In the genomic region with DNA sequence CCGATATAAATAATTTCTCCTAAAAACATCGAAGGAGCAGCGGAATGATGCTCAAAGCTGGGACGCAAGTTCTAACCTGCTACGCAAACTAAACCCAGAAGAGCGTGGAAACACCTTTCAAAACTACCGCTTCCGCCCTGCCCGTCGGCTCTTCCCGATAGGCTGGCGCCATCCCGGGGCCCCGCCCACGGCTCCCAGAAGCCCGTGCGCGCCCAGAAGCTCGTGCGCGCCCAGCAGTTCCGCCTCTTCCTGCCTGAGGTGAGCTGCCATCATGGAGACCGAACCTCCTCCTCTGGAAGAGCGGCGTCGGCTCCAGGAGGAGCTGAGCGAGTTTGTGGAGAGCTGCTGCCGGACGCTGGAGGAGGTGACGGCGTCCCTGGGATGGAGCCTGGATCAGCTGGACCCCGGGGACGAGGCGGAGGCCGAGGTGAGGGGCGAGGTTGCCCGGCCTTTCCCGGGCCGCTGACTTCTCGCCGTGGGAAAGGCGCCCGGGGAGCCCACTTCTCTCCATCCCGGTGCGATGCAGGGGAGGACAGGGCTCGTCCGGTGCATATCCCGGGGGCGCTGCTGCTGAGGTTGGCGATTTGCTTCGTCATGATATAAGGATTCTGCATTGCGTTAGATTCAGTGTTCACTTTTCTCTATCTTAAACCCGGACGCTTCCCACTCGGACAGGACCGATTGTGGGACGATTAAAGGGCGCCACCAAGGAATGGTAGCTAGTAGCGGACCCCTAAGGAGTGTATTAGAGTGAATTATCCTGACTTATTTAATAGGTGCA, we compare ENCODE assay signal across 8 mouse cellular contexts. TPM values are rescaled to one million over a fixed set of nuclear protein-coding genes. Genes with fewer than 3 reads are reported as not detected.
A peak's percentile ranks its signal among the peaks of the same experiment; 100 is the strongest.
DNase-seq lines count a peak whose midpoint lies in the region; ATAC-seq and TF ChIP-seq lines count a peak whose summit lies in the region.

A gene (plus strand): TSS at position 237 of the 781 bp plus-strand sequence.

- no peaks in the 10 kb centered on the region for H3K27me3 ChIP-seq in hindbrain, postnatal 0 days (ENCODE audit: insufficient read depth, low read length)

- 0 out of 2 replicates have a peak, but pooled peaks cover 3% of the 10 kb centered on the region for H3K4me1 ChIP-seq in hindbrain, postnatal 0 days (ENCODE audit: insufficient read depth, low read length)

- H3K9ac ChIP-seq in hindbrain, postnatal 0 days (replicated peaks; ENCODE audit: low read length): peak within 1 kb of the TSS; percentile 80

- TF ChIP-seq CTCF in gastrocnemius, adult 2 months (IDR thresholded peaks at IDR 0.05): no peak
- TF ChIP-seq CTCF in hindbrain, postnatal 0 days (IDR thresholded peaks at IDR 0.05; ENCODE audit: low read depth): no peak
- TF ChIP-seq CTCF in left cerebral cortex, adult 2 months (IDR thresholded peaks at IDR 0.05): no peak

- DNase-seq in ZHBTc4 (ENCODE audit: low read depth, low spot score): peak; percentile 97
- peak; percentile 93 for DNase-seq in gastrocnemius, adult 2 months
- peak; percentile 96 for DNase-seq in hindbrain, postnatal 0 days (ENCODE audit: low spot score)
- peak; percentile 88 to 91 for DNase-seq in left cerebral cortex, adult 2 months (ENCODE audit: extremely low spot score in 1 of 2, low spot score in 2 of 2)
- DNase-seq in right cerebral cortex, adult 2 months (ENCODE audit: low spot score in 2 of 2): peak; percentile 88 to 90
- peak; percentile 90 for DNase-seq in urinary bladder, postnatal 14 days (ENCODE audit: low spot score)

- no peaks in the 10 kb centered on the region for H3K9me3 ChIP-seq in hindbrain, postnatal 0 days (ENCODE audit: low read length)

- H3K27ac ChIP-seq in gastrocnemius, adult 2 months: peak within 1 kb of the TSS; percentile 85
- peak within 1 kb of the TSS; percentile 90 for H3K27ac ChIP-seq in hindbrain, postnatal 0 days
- H3K27ac ChIP-seq in left cerebral cortex, adult 2 months: peak within 1 kb of the TSS; percentile 83

- intact Hi-C loops in gastrocnemius, adult 2 months (cut with DNase I): loop anchor here (10.0 kb wide), 3 partner anchors 140 to 430 kb away; a partner anchor contains a TSS
- intact Hi-C loops in left cerebral cortex, adult 2 months (cut with DNase I): loop anchor here (5.0 to 10.0 kb wide), 2 partner anchors 213 to 750 kb away; a partner anchor contains a TSS

- H3K4me2 ChIP-seq in hindbrain, postnatal 0 days (ENCODE audit: low read depth, low read length): peak within 1 kb of the TSS; percentile 78

- 1% methylated on average over 59 of the region's 59 CpGs for WGBS in hindbrain, postnatal 0 days

- peak within 1 kb of the TSS; percentile 84 for H3K4me3 ChIP-seq in gastrocnemius, adult 2 months
- H3K4me3 ChIP-seq in hindbrain, postnatal 0 days (ENCODE audit: low read length): peak within 1 kb of the TSS; percentile 92
- H3K4me3 ChIP-seq in left cerebral cortex, adult 2 months: peak within 1 kb of the TSS; percentile 62

- no peaks in the 10 kb centered on the region for H3K36me3 ChIP-seq in hindbrain, postnatal 0 days (ENCODE audit: insufficient read depth, low read length)

- ATAC-seq in common myeloid progenitor, adult 5-6 weeks (replicated peaks; ENCODE audit: low read depth, poor library complexity, severe bottlenecking): peak; percentile 99
- ATAC-seq in hindbrain, postnatal 0 days: peak; percentile 100
- peak; percentile 100 for ATAC-seq in megakaryocyte, adult 5-6 weeks (ENCODE audit: poor library complexity, severe bottlenecking)

RNA-seq across cellular contexts. Expression of the gene that starts here (rescaled TPM):
- 133 and 206 TPM in 2 replicates for total RNA-seq in common myeloid progenitor, adult 5-6 weeks (2017)
- 10 to 100 TPM in 1 of 2 experiments, 1 to 10 TPM in 1; 9.9 to 10.3 TPM for total RNA-seq in gastrocnemius, adult 2 months (2021)
- total RNA-seq in hindbrain, postnatal 0 days (2014; rRNA removed): 7.8 and 10.4 TPM in 2 replicates
- 17.7 and 23.0 TPM in 2 replicates for polyA plus RNA-seq in hindbrain, postnatal 0 days (2015; fragmentation: Nextera tagmentation; extraction: Ambion mirVana)
- total RNA-seq in left cerebral cortex, adult 2 months (2021): 10 to 100 TPM; 21.7 to 28.4 TPM
- total RNA-seq in megakaryocyte, adult 5-6 weeks (2015): 37.0 and 37.7 TPM in 2 replicates
- 69.6 and 86.7 TPM in 2 replicates for total RNA-seq in megakaryocyte, adult 5-6 weeks (2017)

Comparison
In these comparisons a context has a peak if more than half of its experiments do, and no peak if none do; other contexts are left out.
1. Peak in every context shown above with its lines: DNase-seq, ATAC-seq, H3K4me3 ChIP-seq and H3K27ac ChIP-seq.